Mouse (Mus musculus): ENCODE results near the gene March9. TPM values are rescaled to one million over a fixed set of nuclear protein-coding genes. Genes with fewer than 3 reads are reported as not detected.

Gene March9
- polyA plus RNA-seq, 1 experiment from 2014 or later = 1.5 TPM

Other genes starting within 250 kb of the March9 start
- 18.9 and 20.5 TPM in 2 replicates for gene Atp23, start 158.8 kb downstream of the March9 start, polyA plus RNA-seq (2015; fragmentation: Nextera tagmentation; extraction: Ambion mirVana)
- 78.2 and 78.9 TPM in 2 replicates for gene Ctdsp2, start 81.5 kb downstream of the March9 start, polyA plus RNA-seq (2015; fragmentation: Nextera tagmentation; extraction: Ambion mirVana)
- gene Avil, start 59.5 kb downstream of the March9 start, polyA plus RNA-seq (2015; fragmentation: Nextera tagmentation; extraction: Ambion mirVana) = 0.32 and 0.56 TPM in 2 replicates
- 80.8 and 81.1 TPM in 2 replicates for gene Tsfm, start 29.3 kb downstream of the March9 start, polyA plus RNA-seq (2015; fragmentation: Nextera tagmentation; extraction: Ambion mirVana)
- 65.5 and 66.9 TPM in 2 replicates for gene Mettl1, start 18.8 kb downstream of the March9 start, polyA plus RNA-seq (2015; fragmentation: Nextera tagmentation; extraction: Ambion mirVana)
- 1.0 and 1.1 TPM in 2 replicates for gene Eef1akmt3, start 18.7 kb downstream of the March9 start, polyA plus RNA-seq (2015; fragmentation: Nextera tagmentation; extraction: Ambion mirVana)
- gene Cyp27b1, start 11.9 kb downstream of the March9 start, polyA plus RNA-seq (2015; fragmentation: Nextera tagmentation; extraction: Ambion mirVana) = 0.10 and 0.15 TPM in 2 replicates
- 2,027 and 2,061 TPM in 2 replicates for gene Cdk4, start 3.4 kb upstream of the March9 start, polyA plus RNA-seq (2015; fragmentation: Nextera tagmentation; extraction: Ambion mirVana)
- gene Tspan31, start 10.1 kb upstream of the March9 start, polyA plus RNA-seq (2015; fragmentation: Nextera tagmentation; extraction: Ambion mirVana) = 174 and 188 TPM in 2 replicates
- 0.29 and 0.43 TPM in 2 replicates for gene Agap2, start 15.1 kb upstream of the March9 start, polyA plus RNA-seq (2015; fragmentation: Nextera tagmentation; extraction: Ambion mirVana)
- gene Os9, start 60.9 kb upstream of the March9 start, polyA plus RNA-seq (2015; fragmentation: Nextera tagmentation; extraction: Ambion mirVana) = 80.8 and 84.9 TPM in 2 replicates
- gene B4galnt1, start 105.0 kb upstream of the March9 start, polyA plus RNA-seq (2015; fragmentation: Nextera tagmentation; extraction: Ambion mirVana) = 6.2 and 6.9 TPM in 2 replicates
- 1.4 and 1.6 TPM in 2 replicates for gene Slc26a10, start 120.5 kb upstream of the March9 start, polyA plus RNA-seq (2015; fragmentation: Nextera tagmentation; extraction: Ambion mirVana)
- gene Arhgef25, start 129.9 kb upstream of the March9 start, polyA plus RNA-seq (2015; fragmentation: Nextera tagmentation; extraction: Ambion mirVana) = 108 and 111 TPM in 2 replicates
- 169 and 173 TPM in 2 replicates for gene Dtx3, start 135.5 kb upstream of the March9 start, polyA plus RNA-seq (2015; fragmentation: Nextera tagmentation; extraction: Ambion mirVana)
- 27.6 and 29.1 TPM in 2 replicates for gene Pip4k2c, start 151.4 kb upstream of the March9 start, polyA plus RNA-seq (2015; fragmentation: Nextera tagmentation; extraction: Ambion mirVana)
- 4.2 and 4.8 TPM in 2 replicates for gene Kif5a, start 203.2 kb upstream of the March9 start, polyA plus RNA-seq (2015; fragmentation: Nextera tagmentation; extraction: Ambion mirVana)
- gene Dctn2, start 206.2 kb upstream of the March9 start, polyA plus RNA-seq (2015; fragmentation: Nextera tagmentation; extraction: Ambion mirVana) = 188 and 192 TPM in 2 replicates
- gene Mbd6, start 228.8 kb upstream of the March9 start, polyA plus RNA-seq (2015; fragmentation: Nextera tagmentation; extraction: Ambion mirVana) = 15.0 and 16.7 TPM in 2 replicates